Mouse (Mus musculus) cerebellum, adult 11-12 months (tissue): ENCODE results near the gene Cabp4.
"Not testable (repeated sequence)": the region's sequence is repeated elsewhere in the genome, so short reads cannot be mapped to it uniquely, and the experiment has no call there.

Experiments
- DNase-seq: peaks from one replicate; pipeline ENCODE4 v3.0.0; 2022

Gene Cabp4

GRCm38 (mm10) chr19:4146366-4147021 is 2.7 kb upstream of the Cabp4 start:
- DNase-seq, result peak; percentile 32

GRCm38 (mm10) chr19:4145936-4146335 is 2.1 kb upstream of the Cabp4 start:
- DNase-seq, result peak; percentile 34

GRCm38 (mm10) chr19:4144550-4145498 is 991 bp upstream of the Cabp4 start:
- no peak for DNase-seq

- DNase-seq, result peak; percentile 45
Observed at GRCm38 (mm10) chr19:4142416-4143173, 1.2 kb downstream of the Cabp4 start.

- no peak for DNase-seq
Observed at GRCm38 (mm10) chr19:4140147-4140546, 3.7 kb downstream of the Cabp4 start.

- no peak for DNase-seq
Observed at GRCm38 (mm10) chr19:4139446-4139845, 4.4 kb downstream of the Cabp4 start, which contains the start of gene Gpr152. TSS of gene Gpr152 (plus strand) at chr19:4139787.

GRCm38 (mm10) chr19:4137913-4138312 is 5.9 kb downstream of the Cabp4 start:
- no peak for DNase-seq

GRCm38 (mm10) chr19:4136463-4136862 is 7.4 kb downstream of the Cabp4 start:
- no peak for DNase-seq

GRCm38 (mm10) chr19:4135963-4136345 is 7.9 kb downstream of the Cabp4 start:
- DNase-seq, result peak; percentile 26

- DNase-seq, result not testable (repeated sequence)
Observed at GRCm38 (mm10) chr19:4135229-4135962, 8.4 kb downstream of the Cabp4 start.

GRCm38 (mm10) chr19:4134354-4134753 is 9.5 kb downstream of the Cabp4 start:
- no peak for DNase-seq

- DNase-seq, result no peak
Observed at GRCm38 (mm10) chr19:4131768-4132167, 12.1 kb downstream of the Cabp4 start.

- DNase-seq, result no peak
Observed at GRCm38 (mm10) chr19:4131075-4131474, 12.8 kb downstream of the Cabp4 start.

- no peak for DNase-seq
Observed at GRCm38 (mm10) chr19:4130106-4130505, 13.7 kb downstream of the Cabp4 start.

- DNase-seq, result no peak
Observed at GRCm38 (mm10) chr19:4129462-4129861, 14.4 kb downstream of the Cabp4 start.

GRCm38 (mm10) chr19:4126759-4127495 is 16.9 kb downstream of the Cabp4 start:
- peak; percentile 62 for DNase-seq

- DNase-seq, result peak; percentile 99
Observed at GRCm38 (mm10) chr19:4125741-4126696, 17.8 kb downstream of the Cabp4 start, which contains the start of gene Aip. TSS of gene Aip (minus strand) at chr19:4125858.

- peak; percentile 64 for DNase-seq
Observed at GRCm38 (mm10) chr19:4125268-4125667, 18.6 kb downstream of the Cabp4 start.

- DNase-seq, result peak; percentile 45
Observed at GRCm38 (mm10) chr19:4124432-4124831, 19.4 kb downstream of the Cabp4 start.
